Mouse (Mus musculus) C2C12 (cell line): ENCODE results near the gene Nol3. TPM values are rescaled to one million over a fixed set of nuclear protein-coding genes. Genes with fewer than 3 reads are reported as not detected.

Experiments
- H3K27me3 ChIP-seq: one replicate; pipeline ENCODE4 v1.6.1; 2011; ENCODE audit not compliant: control insufficient read depth, insufficient read depth, insufficient read length
- H3K36me3 ChIP-seq: one replicate; pipeline ENCODE4 v1.6.1; 2011; ENCODE audit not compliant: control insufficient read depth, insufficient read depth
- H3K4me3 ChIP-seq: one replicate; pipeline ENCODE4 v1.5.1; 2011; ENCODE audit warnings: mild to moderate bottlenecking, control low read depth; ENCODE audit not compliant: poor library complexity, insufficient read depth, severe bottlenecking
- H3K79me2 ChIP-seq: one replicate; pipeline ENCODE4 v1.6.1; 2011; ENCODE audit not compliant: control insufficient read depth, insufficient read depth
- H3K79me3 ChIP-seq: one replicate; pipeline ENCODE4 v1.6.1; 2011; ENCODE audit warnings: low read depth, control low read depth
- H3ac ChIP-seq: one replicate; pipeline ENCODE3; 2011; ENCODE audit warnings: low read depth; ENCODE audit not compliant: control insufficient read depth, insufficient read length
- CEBPB ChIP-seq: IDR thresholded peaks from one replicate; pipeline ENCODE4 v1.6.1; 2011; ENCODE audit warnings: low read depth, mild to moderate bottlenecking, control low read depth, moderate library complexity
- CTCF ChIP-seq: IDR thresholded peaks from one replicate; pipeline ENCODE4 v1.5.1; 2011; ENCODE audit not compliant: control insufficient read depth, insufficient read depth, insufficient read length
- FOSL1 ChIP-seq: IDR thresholded peaks from one replicate; pipeline ENCODE4 v1.8.0; 2011; ENCODE audit warnings: mild to moderate bottlenecking, low read length; ENCODE audit not compliant: poor library complexity, insufficient read depth, severe bottlenecking
- MAX ChIP-seq: IDR thresholded peaks from one replicate; pipeline ENCODE4 v1.6.1; 2011; ENCODE audit warnings: mild to moderate bottlenecking, control low read depth
- MYOD1 ChIP-seq: IDR thresholded peaks from one replicate; pipeline ENCODE4 v1.6.1; 2011; ENCODE audit warnings: low read depth; ENCODE audit not compliant: control insufficient read depth, insufficient read length
- MYOG ChIP-seq: IDR thresholded peaks from one replicate; pipeline ENCODE4 v1.6.1; 2011; ENCODE audit not compliant: control insufficient read depth, insufficient read length; ENCODE audit errors: extremely low read depth
- USF1 ChIP-seq: IDR thresholded peaks from one replicate; pipeline ENCODE4 v1.6.1; 2011; ENCODE audit warnings: low read depth, mild to moderate bottlenecking, control low read depth, moderate library complexity
- polyA plus RNA-seq: library from polyadenylated mRNA; unstranded; fragments of >200 nt; fragmentation: generic; extraction: Trizol; gene quantifications from one replicate; pipeline ENCODE4 v1.2.1, GENCODE M21; 2012; ENCODE audit warnings: missing spikeins

The Nol3 gene
- polyA plus RNA-seq, 1 experiment, result 9.8 TPM

DNA sequence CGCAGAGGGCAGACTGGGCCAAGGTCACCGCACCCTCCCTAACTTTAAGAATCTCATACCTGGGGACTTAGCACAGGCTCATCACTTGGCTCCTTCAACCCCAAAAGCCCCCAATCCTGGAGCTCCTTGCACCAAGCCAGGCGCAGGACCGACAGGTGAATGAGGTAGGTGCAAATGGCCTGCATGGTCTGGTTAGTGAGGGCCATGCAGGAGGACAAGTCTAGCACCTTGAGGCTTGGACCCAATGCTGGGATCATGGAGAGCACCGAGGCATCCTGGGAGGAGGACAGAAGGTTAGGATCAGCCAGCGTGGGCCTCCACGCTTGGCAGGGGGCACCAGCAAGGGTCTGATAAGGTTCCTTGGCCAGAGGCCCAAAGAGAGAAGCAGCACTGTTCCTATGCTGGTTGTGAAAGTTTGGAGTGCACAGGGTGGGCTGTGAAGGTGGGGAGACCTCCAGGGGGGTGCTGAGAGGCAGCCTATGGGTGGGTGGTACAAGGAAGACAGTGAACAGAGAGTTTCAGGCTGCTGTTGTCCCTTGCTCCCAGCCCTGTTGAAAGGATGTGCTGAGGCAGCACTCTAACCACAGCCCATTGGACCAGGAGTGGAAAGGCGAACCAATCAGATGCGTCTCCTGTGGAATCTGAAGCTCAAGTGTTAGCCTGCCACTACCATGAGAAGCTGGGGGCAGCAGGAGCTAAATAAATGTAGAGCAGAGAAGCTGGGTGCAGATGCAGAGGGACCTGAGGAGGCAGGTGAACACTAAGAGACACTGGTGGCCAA, 37.9 kb downstream of the Nol3 start:
- H3K79me2 ChIP-seq, result no peaks in the 10 kb centered on the region
- no peaks in the 10 kb centered on the region for H3K27me3 ChIP-seq
- TF ChIP-seq USF1, result no peak
- TF ChIP-seq FOSL1, result no peak
- no peak for TF ChIP-seq MYOD1
- H3K4me3 ChIP-seq, result no peak overlapping the region
- no peak overlapping the region for H3ac ChIP-seq
- H3K79me3 ChIP-seq, result no peaks in the 10 kb centered on the region
- peaks cover 43% of the 10 kb centered on the region for H3K36me3 ChIP-seq

DNA sequence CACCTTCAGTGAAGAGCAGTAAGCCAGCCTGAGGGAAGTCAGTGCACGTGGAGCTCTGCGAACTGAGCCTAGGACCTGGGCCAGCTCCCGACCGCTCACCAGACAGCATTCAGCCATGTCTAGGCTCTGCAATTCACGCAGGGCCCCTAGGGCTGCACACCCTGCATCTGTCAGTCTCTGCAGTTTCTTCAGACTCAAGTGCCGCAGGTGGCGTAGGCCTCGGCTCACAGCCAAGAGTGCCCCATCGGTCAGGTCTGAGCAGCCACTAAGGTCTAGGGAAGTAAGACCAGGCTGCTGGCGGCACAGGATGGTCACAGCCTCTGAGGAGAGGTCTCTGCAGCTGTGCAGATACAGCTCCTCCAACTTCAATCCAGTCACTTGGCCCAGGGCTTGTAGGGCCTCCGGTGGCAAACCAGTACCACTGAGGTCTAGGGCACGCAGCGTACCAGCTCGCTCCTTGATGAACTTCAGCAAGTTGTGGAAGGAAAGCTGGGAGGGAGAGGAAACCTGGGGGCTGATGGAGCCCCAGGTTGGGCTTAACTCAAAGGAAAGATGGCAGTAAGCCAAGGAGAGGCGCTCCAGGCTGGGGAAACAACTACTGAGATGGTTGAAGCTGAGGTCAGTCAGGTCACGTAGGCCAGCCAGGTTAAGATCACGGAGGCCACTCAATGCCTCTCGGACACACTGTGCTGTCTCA, 39.3 kb downstream of the Nol3 start:
- Histone ChIP-seq H3K27me3 (no peaks in the 10 kb centered on the region), H3K36me3 (peaks cover 39% of the 10 kb centered on the region), H3ac (no peak overlapping the region), H3K79me2 (no peaks in the 10 kb centered on the region), H3K4me3 (no peak overlapping the region), H3K79me3 (no peaks in the 10 kb centered on the region)
- TF ChIP-seq FOSL1 (no peak), MYOG (no peak), CTCF (no peak), USF1 (no peak), MAX (no peak), CEBPB (no peak), MYOD1 (no peak)

DNA sequence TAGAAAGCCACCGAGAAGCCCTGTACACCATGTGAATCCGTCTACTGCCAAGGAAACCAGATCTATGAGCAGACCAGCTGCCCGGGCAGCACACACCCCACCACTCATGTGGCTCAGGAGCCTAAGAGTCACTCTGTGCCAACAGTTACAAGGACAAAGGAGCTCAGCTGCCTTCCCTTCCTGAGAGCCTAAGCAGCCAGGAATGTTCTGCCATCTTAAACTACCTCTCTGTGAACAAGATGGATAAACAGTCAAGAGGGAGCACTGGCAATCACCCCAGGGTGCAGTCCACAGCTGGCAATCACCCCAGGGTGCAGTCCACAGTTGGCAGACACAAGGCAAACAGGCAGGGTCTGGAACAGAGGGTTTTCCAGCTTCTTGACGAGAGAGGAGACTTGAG, 42.0 kb downstream of the Nol3 start:
- no peak for TF ChIP-seq MYOD1
- no peak for TF ChIP-seq USF1
- no peak for TF ChIP-seq MYOG
- no peak for TF ChIP-seq CEBPB
- no peak for TF ChIP-seq FOSL1
- TF ChIP-seq MAX, result no peak
- no peak for TF ChIP-seq CTCF
- Histone ChIP-seq H3K4me3 (no peak overlapping the region), H3ac (no peak overlapping the region), H3K79me3 (no peaks in the 10 kb centered on the region), H3K27me3 (no peaks in the 10 kb centered on the region), H3K79me2 (no peaks in the 10 kb centered on the region), H3K36me3 (peaks cover 37% of the 10 kb centered on the region)

DNA sequence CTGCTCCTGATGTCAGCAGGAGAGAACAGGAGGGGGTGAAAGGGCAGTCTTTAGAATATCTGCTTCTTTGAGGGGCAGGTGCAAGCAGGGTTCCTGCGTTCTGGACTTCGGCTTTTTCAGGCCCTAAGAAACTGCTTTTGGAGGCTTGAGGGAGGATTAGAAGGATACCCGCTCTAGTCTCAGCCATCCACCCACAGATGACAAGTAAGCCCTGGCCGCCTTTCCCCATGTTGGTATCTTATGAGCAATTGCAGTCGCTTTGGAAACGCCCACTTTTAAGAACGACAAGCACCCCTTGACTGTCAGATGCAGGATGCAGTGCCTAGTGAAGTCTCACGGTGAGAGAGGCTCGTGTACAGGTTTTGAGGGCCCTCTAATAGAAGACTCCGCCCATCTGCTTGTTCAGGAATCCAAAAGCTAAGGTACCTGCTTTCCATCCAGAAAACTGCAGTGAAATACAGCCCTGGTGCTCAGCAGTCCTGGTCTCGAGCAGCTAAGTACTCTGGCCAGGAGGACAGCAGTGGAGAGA, 42.8 kb downstream of the Nol3 start:
- Histone ChIP-seq H3K36me3 (peaks cover 45% of the 10 kb centered on the region), H3K79me3 (no peaks in the 10 kb centered on the region), H3K27me3 (no peaks in the 10 kb centered on the region), H3ac (no peak overlapping the region), H3K79me2 (no peaks in the 10 kb centered on the region), H3K4me3 (no peak overlapping the region)
- TF ChIP-seq CTCF (no peak), MYOG (no peak), MAX (no peak), USF1 (no peak), MYOD1 (no peak), FOSL1 (no peak), CEBPB (no peak)

DNA sequence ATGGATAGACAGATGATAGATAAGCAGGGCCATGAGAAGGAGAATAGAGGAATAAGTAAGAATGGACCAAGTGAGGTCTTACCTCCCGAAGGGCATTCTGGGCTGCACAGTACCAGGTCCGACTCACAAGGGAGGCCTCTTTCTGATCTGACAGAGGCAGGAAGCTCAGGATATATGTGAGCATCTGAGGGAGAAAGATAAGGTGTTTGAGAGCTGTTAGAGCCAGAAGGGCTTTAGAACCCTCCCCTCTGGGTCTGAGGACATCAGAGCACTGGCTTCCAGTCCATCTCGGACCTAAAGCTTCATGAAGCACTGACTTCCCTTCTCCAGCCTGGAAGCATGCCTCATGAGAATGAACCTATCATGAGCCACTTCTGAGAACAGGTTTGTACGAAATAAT, 47.2 kb downstream of the Nol3 start:
- Histone ChIP-seq H3K4me3 (no peak overlapping the region), H3K79me3 (peaks cover 20% of the 10 kb centered on the region), H3K79me2 (peaks cover 34% of the 10 kb centered on the region), H3ac (no peak overlapping the region), H3K36me3 (peaks cover 38% of the 10 kb centered on the region), H3K27me3 (no peaks in the 10 kb centered on the region)
- no peak for TF ChIP-seq FOSL1
- no peak for TF ChIP-seq MYOD1
- no peak for TF ChIP-seq CEBPB
- no peak for TF ChIP-seq MAX
- no peak for TF ChIP-seq MYOG
- no peak for TF ChIP-seq CTCF
- no peak for TF ChIP-seq USF1

DNA sequence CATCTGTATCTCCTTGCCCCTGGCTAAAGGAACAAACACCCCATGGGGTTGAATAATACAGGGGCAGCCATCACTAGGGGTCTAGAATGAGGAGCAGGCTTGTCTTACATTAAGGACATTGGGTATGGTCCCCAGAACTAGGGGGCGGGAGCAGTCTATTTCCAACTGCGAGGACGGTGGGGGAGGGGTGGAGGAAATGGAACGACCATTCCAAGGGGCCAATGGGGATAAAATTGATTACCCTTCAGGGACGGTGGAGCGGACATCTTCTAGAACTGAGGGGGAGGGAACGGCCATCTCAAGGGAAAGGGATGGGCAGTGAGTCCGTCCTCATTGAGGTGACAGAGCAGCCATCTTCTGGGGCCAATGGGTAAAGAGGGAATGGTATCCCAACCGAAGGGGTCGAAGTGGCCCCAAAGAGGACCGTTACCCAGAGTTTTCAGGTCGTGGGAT, 49.7 kb downstream of the Nol3 start:
- Histone ChIP-seq H3K79me2 (peaks cover 46% of the 10 kb centered on the region), H3K36me3 (peaks cover 58% of the 10 kb centered on the region), H3K4me3 (peak overlapping the region; percentile 98), H3ac (peak overlapping the region; percentile 71), H3K27me3 (no peaks in the 10 kb centered on the region), H3K79me3 (peaks cover 20% of the 10 kb centered on the region)
- no peak for TF ChIP-seq USF1
